Mouse (Mus musculus) stomach, postnatal 0 days (tissue): ENCODE measurements around the gene Tcn2.

ENCODE experiments used
- CTCF ChIP-seq: IDR thresholded peaks from 2 replicates; pipeline ENCODE4 v1.5.1; 2016; ENCODE audit warnings: antibody characterized with exemption, low read depth, mild to moderate bottlenecking, moderate library complexity
- EP300 ChIP-seq: optimal IDR thresholded peaks from 2 replicates; pipeline ENCODE3; 2016; ENCODE audit warnings: antibody characterized with exemption

DNA sequence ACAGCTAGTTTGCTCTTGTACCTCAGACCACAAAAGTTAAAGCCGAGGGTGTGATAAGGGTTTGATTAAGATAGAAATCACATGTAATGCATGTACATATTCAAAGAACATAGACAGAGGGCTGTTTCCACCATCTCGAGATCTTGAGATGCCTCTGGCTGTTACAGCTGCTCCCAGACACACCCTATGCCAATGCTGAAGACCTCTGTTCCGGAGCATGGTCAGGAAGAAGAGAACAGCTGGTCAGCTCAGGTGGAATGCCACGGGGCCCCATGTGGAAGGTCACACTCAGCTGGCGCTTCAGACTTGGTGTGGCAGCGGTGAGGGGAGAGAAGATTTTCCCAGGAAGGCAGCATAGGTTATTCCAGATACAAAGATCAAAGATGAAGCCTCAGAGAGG is 27.3 kb downstream of the Tcn2 start:
- TF ChIP-seq CTCF (no peak), EP300 (no peak)
